Mouse (Mus musculus) neural tube, embryonic 11.5 days (tissue): ENCODE data around the gene Cilp. TPM values are rescaled to one million over a fixed set of nuclear protein-coding genes. Genes with fewer than 3 reads are reported as not detected.
"Not testable (repeated sequence)": the region's sequence is repeated elsewhere in the genome, so short reads cannot be mapped to it uniquely, and the experiment has no call there.

Source experiments
- ATAC-seq: fragments of 200-750 bp; cut with Nextera tagmentation; 2 replicates; pipeline ENCODE4 v1.8.0; 2017; ENCODE audit warnings: moderate number of reproducible peaks, mild to moderate bottlenecking, moderate TSS enrichment, moderate library complexity; ENCODE audit not compliant: insufficient read depth, low FRiP score, low TSS enrichment
- DNase-seq: peaks from one replicate; pipeline ENCODE4 v3.0.0-alpha.2; 2015; ENCODE audit warnings: low spot score
- H3K27ac ChIP-seq: fragments of 300-500 bp; sonication (generic); 2 replicates; pipeline ENCODE4 v1.5.1; 2014; ENCODE audit warnings: low read depth, mild to moderate bottlenecking, low read length
- H3K27me3 ChIP-seq: fragments of 300-500 bp; sonication (generic); 2 replicates; pipeline ENCODE4 v1.6.1; 2014; ENCODE audit warnings: mild to moderate bottlenecking, low read length, mixed read lengths; ENCODE audit not compliant: control insufficient read depth, insufficient read depth
- H3K36me3 ChIP-seq: fragments of 300-500 bp; sonication (generic); 2 replicates; pipeline ENCODE4 v1.6.1; 2014; ENCODE audit warnings: mild to moderate bottlenecking, low read length, moderate library complexity, mixed read lengths; ENCODE audit not compliant: control insufficient read depth, insufficient read depth
- H3K4me1 ChIP-seq: fragments of 300-500 bp; sonication (generic); 2 replicates; pipeline ENCODE4 v1.6.1; 2014; ENCODE audit warnings: low read length, mixed read lengths; ENCODE audit not compliant: control insufficient read depth, insufficient read depth
- H3K4me2 ChIP-seq: fragments of 300-500 bp; sonication (generic); 2 replicates; pipeline ENCODE4 v1.6.1; 2014; ENCODE audit warnings: low read depth, mild to moderate bottlenecking, moderate library complexity
- H3K4me3 ChIP-seq: fragments of 300-500 bp; sonication (generic); 2 replicates; pipeline ENCODE4 v1.5.1; 2014; ENCODE audit warnings: low read depth, low read length
- H3K9ac ChIP-seq: fragments of 300-500 bp; sonication (generic); 2 replicates; pipeline ENCODE4 v1.6.1; 2014; ENCODE audit warnings: mild to moderate bottlenecking, low read length
- H3K9me3 ChIP-seq: fragments of 300-500 bp; sonication (generic); 2 replicates; pipeline ENCODE4 v1.6.1; 2016; ENCODE audit warnings: low read length; ENCODE audit not compliant: control insufficient read depth
- WGBS: fragments of 180-500 bp; shearing (Covaris S2); extraction: QIAGEN DNeasy Blood & Tissue Kit; methylation state at CpG from one replicate; pipeline ENCODE4 v1.1.7; 2014; 5-methylcytosine and 5-hydroxymethylcytosine counted together
- polyA plus RNA-seq: library from polyadenylated mRNA; unstranded; fragments of >200 nt; fragmentation: Nextera tagmentation; extraction: Ambion mirVana; gene quantifications from 2 replicates; pipeline ENCODE4 v1.2.1, GENCODE M21; 2014

Gene Cilp
- 0.12 and 0.29 TPM in 2 replicates for polyA plus RNA-seq

- H3K9ac ChIP-seq: no peak within 1 kb of the TSS
- no peak within 1 kb of the TSS for H3K27ac ChIP-seq
- no peaks in the 10 kb centered on the region for H3K4me1 ChIP-seq
- DNase-seq (no peak), ATAC-seq (no peak)
- no peak within 1 kb of the TSS for H3K4me2 ChIP-seq
- H3K4me3 ChIP-seq: no peak within 1 kb of the TSS
- WGBS: 53% methylated on average over 5 of the region's 5 CpGs
- H3K9me3 ChIP-seq: no peaks in the 10 kb centered on the region
- H3K36me3 ChIP-seq: no peaks in the 10 kb centered on the region
- no peaks in the 10 kb centered on the region for H3K27me3 ChIP-seq
These were observed at the start of gene Cilp for GRCm38 (mm10) chr9:65264959-65265358. Cilp (plus strand) TSS chr9:65265180.

- WGBS: 11% methylated on average over 31 of the region's 31 CpGs
- DNase-seq: no peak
- no peaks in the 10 kb centered on the region for H3K9me3 ChIP-seq
These were observed 49.4 kb upstream of the Cilp start for GRCm38 (mm10) chr9:65215494-65216126.

GRCm38 (mm10) chr9:65216972-65217371, 48.0 kb upstream of the Cilp start:
- Histone ChIP-seq H3K9ac (no peak overlapping the region), H3K4me3 (no peak overlapping the region), H3K27me3 (no peaks in the 10 kb centered on the region), H3K27ac (no peak overlapping the region), H3K4me2 (no peak overlapping the region), H3K36me3 (no peaks in the 10 kb centered on the region), H3K9me3 (no peaks in the 10 kb centered on the region), H3K4me1 (no peaks in the 10 kb centered on the region)
- 69% methylated on average over 8 of the region's 8 CpGs for whole genome bisulfite sequencing
- no peak for ATAC-seq
- no peak for DNase-seq

More at GRCm38 (mm10) chr9:65215494-65216126, 49.4 kb upstream of the Cilp start:
- no peaks in the 10 kb centered on the region for H3K4me1 ChIP-seq
- peak overlapping the region; percentile 56 for H3K4me3 ChIP-seq
- H3K9ac ChIP-seq: peak overlapping the region; percentile 82
- peak overlapping the region; percentile 71 for H3K27ac ChIP-seq
- peak; percentile 46 for ATAC-seq
- H3K27me3 ChIP-seq: no peaks in the 10 kb centered on the region
- peak overlapping the region; percentile 87 for H3K4me2 ChIP-seq
- H3K36me3 ChIP-seq: no peaks in the 10 kb centered on the region

GRCm38 (mm10) chr9:65217661-65218060, 47.3 kb upstream of the Cilp start:
- DNase-seq: no peak
- 68% methylated on average over 6 of the region's 6 CpGs for WGBS
- ATAC-seq: no peak
- Histone ChIP-seq H3K9me3 (no peaks in the 10 kb centered on the region), H3K27me3 (no peaks in the 10 kb centered on the region), H3K9ac (no peak overlapping the region), H3K4me2 (no peak overlapping the region), H3K4me1 (no peaks in the 10 kb centered on the region), H3K27ac (no peak overlapping the region), H3K36me3 (no peaks in the 10 kb centered on the region), H3K4me3 (no peak overlapping the region)

GRCm38 (mm10) chr9:65218916-65219315, 46.1 kb upstream of the Cilp start:
- 65% methylated on average over 1 of the region's 1 CpGs for WGBS
- Histone ChIP-seq H3K4me3 (no peak overlapping the region), H3K4me2 (no peak overlapping the region), H3K9ac (no peak overlapping the region), H3K27me3 (no peaks in the 10 kb centered on the region), H3K27ac (no peak overlapping the region), H3K36me3 (no peaks in the 10 kb centered on the region), H3K9me3 (no peaks in the 10 kb centered on the region), H3K4me1 (no peaks in the 10 kb centered on the region)
- DNase-seq (no peak), ATAC-seq (no peak)

GRCm38 (mm10) chr9:65220398-65220797, 44.6 kb upstream of the Cilp start:
- H3K4me1 ChIP-seq, H3K27ac ChIP-seq, H3K4me3 ChIP-seq, H3K27me3 ChIP-seq, H3K4me2 ChIP-seq, H3K36me3 ChIP-seq, DNase-seq, ATAC-seq, H3K9ac ChIP-seq, H3K9me3 ChIP-seq: not testable (repeated sequence)
- 55% methylated on average over 3 of the region's 3 CpGs for WGBS

GRCm38 (mm10) chr9:65223927-65224326, 41.1 kb upstream of the Cilp start:
- WGBS: 86% methylated on average over 6 of the region's 6 CpGs
- Histone ChIP-seq H3K9me3 (no peaks in the 10 kb centered on the region), H3K36me3 (no peaks in the 10 kb centered on the region), H3K4me3 (no peak overlapping the region), H3K4me1 (no peaks in the 10 kb centered on the region), H3K27me3 (no peaks in the 10 kb centered on the region), H3K27ac (no peak overlapping the region), H3K4me2 (no peak overlapping the region), H3K9ac (no peak overlapping the region)
- no peak for DNase-seq
- ATAC-seq: no peak

GRCm38 (mm10) chr9:65225795-65226194, 39.2 kb upstream of the Cilp start:
- WGBS: 39% methylated on average over 4 of the region's 4 CpGs

GRCm38 (mm10) chr9:65230250-65230649, 34.7 kb upstream of the Cilp start:
- no peak overlapping the region for H3K4me2 ChIP-seq
- H3K9ac ChIP-seq: no peak overlapping the region
- 74% methylated on average over 6 of the region's 6 CpGs for WGBS
- H3K4me1 ChIP-seq: no peaks in the 10 kb centered on the region
- no peak overlapping the region for H3K4me3 ChIP-seq
- H3K9me3 ChIP-seq: no peaks in the 10 kb centered on the region
- H3K27me3 ChIP-seq: no peaks in the 10 kb centered on the region
- H3K36me3 ChIP-seq: no peaks in the 10 kb centered on the region
- no peak for ATAC-seq
- H3K27ac ChIP-seq: no peak overlapping the region
- no peak for DNase-seq

More at GRCm38 (mm10) chr9:65225795-65226194, 39.2 kb upstream of the Cilp start:
- ATAC-seq: no peak
- peak; percentile 30 for DNase-seq
- no peaks in the 10 kb centered on the region for H3K4me1 ChIP-seq
- H3K9me3 ChIP-seq: no peaks in the 10 kb centered on the region
- H3K4me3 ChIP-seq: no peak overlapping the region
- no peak overlapping the region for H3K27ac ChIP-seq
- no peak overlapping the region for H3K9ac ChIP-seq
- no peaks in the 10 kb centered on the region for H3K36me3 ChIP-seq
- H3K4me2 ChIP-seq: no peak overlapping the region
- no peaks in the 10 kb centered on the region for H3K27me3 ChIP-seq
